Mouse (Mus musculus) neural tube, embryonic 11.5 days (tissue): Measurements from ENCODE around the gene Gpcpd1. TPM values are rescaled to one million over a fixed set of nuclear protein-coding genes. Genes with fewer than 3 reads are reported as not detected.

Experiments used
- ATAC-seq: fragments of 200-750 bp; cut with Nextera tagmentation; 2 replicates; pipeline ENCODE4 v1.8.0; 2017; ENCODE audit warnings: moderate number of reproducible peaks, mild to moderate bottlenecking, moderate TSS enrichment, moderate library complexity; ENCODE audit not compliant: insufficient read depth, low FRiP score, low TSS enrichment
- DNase-seq: peaks from one replicate; pipeline ENCODE4 v3.0.0-alpha.2; 2015; ENCODE audit warnings: low spot score
- H3K27ac ChIP-seq: fragments of 300-500 bp; sonication (generic); 2 replicates; pipeline ENCODE4 v1.5.1; 2014; ENCODE audit warnings: low read depth, mild to moderate bottlenecking, low read length
- H3K27me3 ChIP-seq: fragments of 300-500 bp; sonication (generic); 2 replicates; pipeline ENCODE4 v1.6.1; 2014; ENCODE audit warnings: mild to moderate bottlenecking, low read length, mixed read lengths; ENCODE audit not compliant: control insufficient read depth, insufficient read depth
- H3K36me3 ChIP-seq: fragments of 300-500 bp; sonication (generic); 2 replicates; pipeline ENCODE4 v1.6.1; 2014; ENCODE audit warnings: mild to moderate bottlenecking, low read length, moderate library complexity, mixed read lengths; ENCODE audit not compliant: control insufficient read depth, insufficient read depth
- H3K4me1 ChIP-seq: fragments of 300-500 bp; sonication (generic); 2 replicates; pipeline ENCODE4 v1.6.1; 2014; ENCODE audit warnings: low read length, mixed read lengths; ENCODE audit not compliant: control insufficient read depth, insufficient read depth
- H3K4me2 ChIP-seq: fragments of 300-500 bp; sonication (generic); 2 replicates; pipeline ENCODE4 v1.6.1; 2014; ENCODE audit warnings: low read depth, mild to moderate bottlenecking, moderate library complexity
- H3K4me3 ChIP-seq: fragments of 300-500 bp; sonication (generic); 2 replicates; pipeline ENCODE4 v1.5.1; 2014; ENCODE audit warnings: low read depth, low read length
- H3K9ac ChIP-seq: fragments of 300-500 bp; sonication (generic); 2 replicates; pipeline ENCODE4 v1.6.1; 2014; ENCODE audit warnings: mild to moderate bottlenecking, low read length
- H3K9me3 ChIP-seq: fragments of 300-500 bp; sonication (generic); 2 replicates; pipeline ENCODE4 v1.6.1; 2016; ENCODE audit warnings: low read length; ENCODE audit not compliant: control insufficient read depth
- WGBS: fragments of 180-500 bp; shearing (Covaris S2); extraction: QIAGEN DNeasy Blood & Tissue Kit; methylation state at CpG from one replicate; pipeline ENCODE4 v1.1.7; 2014; 5-methylcytosine and 5-hydroxymethylcytosine counted together
- polyA plus RNA-seq: library from polyadenylated mRNA; unstranded; fragments of >200 nt; fragmentation: Nextera tagmentation; extraction: Ambion mirVana; gene quantifications from 2 replicates; pipeline ENCODE4 v1.2.1, GENCODE M21; 2014

The Gpcpd1 gene
- polyA plus RNA-seq, 1 experiment from 2014 or later: 44.5 TPM

DNA sequence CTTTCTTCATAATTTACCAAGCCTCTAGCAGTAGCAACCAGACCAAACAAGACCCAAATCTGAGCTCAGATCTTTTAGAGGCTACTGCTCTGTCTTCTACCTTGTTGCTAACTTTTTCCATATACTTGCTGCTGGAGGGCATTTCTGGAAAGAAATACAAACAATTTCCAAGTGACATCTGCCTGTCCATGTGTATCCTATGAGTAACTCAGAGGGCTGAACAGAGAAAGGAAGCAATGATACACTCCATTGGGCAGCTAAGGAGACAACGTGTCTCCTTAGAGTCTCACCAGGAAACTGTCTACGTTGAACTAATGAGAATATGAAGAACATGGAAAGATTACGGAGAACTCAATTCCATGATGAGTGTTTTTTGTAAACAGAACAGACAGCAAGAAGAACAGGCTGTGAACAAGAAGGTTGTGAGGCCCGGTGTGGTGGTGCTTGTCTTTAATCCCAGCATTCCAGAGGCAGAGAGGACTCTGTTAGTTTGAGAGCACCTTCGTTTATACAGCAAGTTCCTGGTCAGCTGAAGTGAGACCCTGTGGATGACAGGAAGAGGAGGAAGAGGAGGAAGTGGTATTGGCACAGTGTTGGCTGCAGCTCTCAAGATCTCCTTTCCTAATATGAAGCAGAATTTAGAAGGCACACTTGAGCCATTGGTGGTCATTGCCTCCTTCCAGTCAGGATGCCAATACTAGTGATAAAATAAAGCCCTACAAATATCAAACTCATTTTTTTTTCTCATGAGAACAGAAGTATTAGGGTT is 18.4 kb upstream of the Gpcpd1 start:
- H3K9ac ChIP-seq: no peak overlapping the region
- WGBS: 86% methylated on average over 5 of the region's 5 CpGs
- ATAC-seq: no peak

GRCm38 (mm10) chr2:132604922-132605321 is 17.4 kb upstream of the Gpcpd1 start:
- 77% methylated on average over 4 of the region's 4 CpGs for WGBS
- no peak for ATAC-seq
- H3K4me2 ChIP-seq: no peak overlapping the region

More for the DNA sequence above, 18.4 kb upstream of the Gpcpd1 start:
- Histone ChIP-seq H3K27ac (no peak overlapping the region), H3K9me3 (no peaks in the 10 kb centered on the region), H3K36me3 (no peaks in the 10 kb centered on the region), H3K27me3 (no peaks in the 10 kb centered on the region), H3K4me3 (no peak overlapping the region), H3K4me2 (no peak overlapping the region), H3K4me1 (no peaks in the 10 kb centered on the region)
- DNase-seq: no peak

GRCm38 (mm10) chr2:132603706-132604105 is 16.2 kb upstream of the Gpcpd1 start:
- ATAC-seq: no peak
- WGBS: 89% methylated on average over 2 of the region's 2 CpGs
- H3K9ac ChIP-seq: no peak overlapping the region
- no peak overlapping the region for H3K4me2 ChIP-seq
- no peaks in the 10 kb centered on the region for H3K9me3 ChIP-seq
- no peak overlapping the region for H3K4me3 ChIP-seq
- no peaks in the 10 kb centered on the region for H3K27me3 ChIP-seq
- no peaks in the 10 kb centered on the region for H3K4me1 ChIP-seq
- H3K27ac ChIP-seq: no peak overlapping the region
- DNase-seq: no peak
- no peaks in the 10 kb centered on the region for H3K36me3 ChIP-seq

More at GRCm38 (mm10) chr2:132604922-132605321, 17.4 kb upstream of the Gpcpd1 start:
- Histone ChIP-seq H3K36me3 (no peaks in the 10 kb centered on the region), H3K9ac (no peak overlapping the region), H3K27ac (no peak overlapping the region), H3K9me3 (no peaks in the 10 kb centered on the region), H3K4me1 (no peaks in the 10 kb centered on the region), H3K27me3 (no peaks in the 10 kb centered on the region), H3K4me3 (no peak overlapping the region)
- no peak for DNase-seq

DNA sequence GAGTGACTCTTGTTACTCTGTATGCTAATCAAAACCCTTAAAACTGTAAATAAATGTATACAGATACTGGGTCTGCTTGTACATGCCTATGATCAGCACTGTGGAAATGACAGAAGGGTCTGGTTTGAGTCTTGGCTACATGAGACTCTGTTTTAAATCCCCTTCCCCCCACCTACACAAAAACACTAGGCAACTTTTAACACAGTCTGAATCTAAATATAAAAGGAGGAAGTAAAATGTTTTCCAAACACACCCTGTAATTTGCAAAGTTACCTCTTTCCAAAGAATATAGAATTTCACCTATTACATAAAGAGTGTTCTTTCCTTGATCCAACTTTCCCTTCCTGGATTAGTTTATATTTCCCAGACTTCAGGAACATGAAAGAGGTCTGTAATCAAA is 14.2 kb upstream of the Gpcpd1 start:
- H3K9me3 ChIP-seq: no peaks in the 10 kb centered on the region
- ATAC-seq: no peak
- no peak overlapping the region for H3K4me2 ChIP-seq

GRCm38 (mm10) chr2:132600081-132600480 is 12.6 kb upstream of the Gpcpd1 start:
- no peak overlapping the region for H3K9ac ChIP-seq
- 79% methylated on average over 4 of the region's 4 CpGs for WGBS
- no peak for ATAC-seq
- H3K4me2 ChIP-seq: no peak overlapping the region
- H3K4me3 ChIP-seq: no peak overlapping the region
- H3K27me3 ChIP-seq: no peaks in the 10 kb centered on the region
- H3K9me3 ChIP-seq: no peaks in the 10 kb centered on the region
- H3K36me3 ChIP-seq: no peaks in the 10 kb centered on the region
- H3K27ac ChIP-seq: no peak overlapping the region
- no peaks in the 10 kb centered on the region for H3K4me1 ChIP-seq
- DNase-seq: no peak

More for the DNA sequence above, 14.2 kb upstream of the Gpcpd1 start:
- Histone ChIP-seq H3K4me1 (no peaks in the 10 kb centered on the region), H3K9ac (no peak overlapping the region), H3K4me3 (no peak overlapping the region), H3K36me3 (no peaks in the 10 kb centered on the region), H3K27ac (no peak overlapping the region), H3K27me3 (no peaks in the 10 kb centered on the region)
- DNase-seq: no peak

- Histone ChIP-seq H3K4me3 (no peak overlapping the region), H3K27me3 (no peaks in the 10 kb centered on the region), H3K4me2 (no peak overlapping the region), H3K9ac (no peak overlapping the region), H3K36me3 (no peaks in the 10 kb centered on the region), H3K27ac (no peak overlapping the region), H3K4me1 (no peaks in the 10 kb centered on the region), H3K9me3 (no peaks in the 10 kb centered on the region)
- 87% methylated on average over 6 of the region's 6 CpGs for WGBS
- DNase-seq: no peak
- ATAC-seq: no peak
Observed at GRCm38 (mm10) chr2:132599127-132599526, 11.6 kb upstream of the Gpcpd1 start.

DNA sequence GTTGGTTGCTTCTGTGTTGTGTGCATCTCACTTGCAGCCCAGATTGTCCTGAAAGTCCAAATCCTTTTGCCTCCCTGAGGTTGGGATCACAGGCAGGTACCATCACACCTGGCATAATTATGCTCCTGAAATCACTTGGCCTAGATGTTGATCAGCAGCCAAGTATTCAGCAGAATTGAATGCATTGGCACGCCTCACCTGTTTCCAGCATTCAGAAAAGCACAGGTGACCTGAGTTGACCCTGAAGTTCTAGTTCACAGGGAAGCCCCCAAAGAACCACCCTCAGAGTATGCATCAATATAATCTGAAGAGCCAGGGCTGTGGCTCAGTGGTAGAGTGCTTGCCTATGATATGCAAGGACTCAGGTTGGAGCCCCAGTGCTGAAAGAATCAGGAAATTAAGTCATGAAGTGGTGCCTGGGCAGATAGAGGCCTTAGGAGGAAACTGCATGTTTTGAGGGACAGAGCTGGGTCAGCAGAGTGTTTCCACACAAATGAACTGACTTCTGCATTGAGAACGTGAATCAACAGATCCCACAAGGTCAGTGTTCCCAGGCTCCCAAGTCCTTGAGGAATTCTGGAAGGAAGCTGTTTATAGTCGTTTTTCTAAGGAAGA is 10.4 kb upstream of the Gpcpd1 start:
- H3K27me3 ChIP-seq: no peaks in the 10 kb centered on the region
- no peak overlapping the region for H3K9ac ChIP-seq
- no peaks in the 10 kb centered on the region for H3K9me3 ChIP-seq
- no peaks in the 10 kb centered on the region for H3K4me1 ChIP-seq
- no peak overlapping the region for H3K4me3 ChIP-seq
- no peak overlapping the region for H3K4me2 ChIP-seq
- no peak for ATAC-seq
- H3K36me3 ChIP-seq: no peaks in the 10 kb centered on the region
- WGBS: 79% methylated on average over 3 of the region's 3 CpGs
- no peak overlapping the region for H3K27ac ChIP-seq
- DNase-seq: no peak

DNA sequence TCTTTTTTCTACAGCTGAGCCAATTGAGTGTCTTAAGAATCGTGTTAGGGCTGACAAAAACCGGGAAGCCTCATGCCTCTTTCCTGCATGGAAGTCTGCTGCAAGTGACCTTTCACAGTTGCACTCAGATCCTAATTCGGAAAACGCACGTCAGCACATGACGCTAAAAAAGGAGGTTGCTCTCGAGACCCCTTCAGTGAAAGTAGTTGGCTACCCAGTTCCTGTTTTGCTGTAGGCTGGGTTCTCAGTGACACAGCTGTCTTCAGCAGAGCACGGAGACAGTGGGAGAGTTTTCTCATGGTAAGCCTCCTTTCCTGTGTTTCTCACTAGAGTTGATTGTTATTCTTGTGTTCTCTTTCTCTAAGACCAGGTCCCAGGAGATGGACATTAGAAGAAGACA is 9.7 kb upstream of the Gpcpd1 start:
- DNase-seq (no peak), ATAC-seq (no peak)
- no peak overlapping the region for H3K9ac ChIP-seq
- no peaks in the 10 kb centered on the region for H3K36me3 ChIP-seq
- no peak overlapping the region for H3K4me3 ChIP-seq
- H3K9me3 ChIP-seq: no peaks in the 10 kb centered on the region
- H3K4me1 ChIP-seq: no peaks in the 10 kb centered on the region
- no peak overlapping the region for H3K4me2 ChIP-seq
- 80% methylated on average over 8 of the region's 8 CpGs for WGBS
- H3K27me3 ChIP-seq: no peaks in the 10 kb centered on the region
- no peak overlapping the region for H3K27ac ChIP-seq
